ENCODE assay signal across 29 mouse cellular contexts in the genomic region with DNA sequence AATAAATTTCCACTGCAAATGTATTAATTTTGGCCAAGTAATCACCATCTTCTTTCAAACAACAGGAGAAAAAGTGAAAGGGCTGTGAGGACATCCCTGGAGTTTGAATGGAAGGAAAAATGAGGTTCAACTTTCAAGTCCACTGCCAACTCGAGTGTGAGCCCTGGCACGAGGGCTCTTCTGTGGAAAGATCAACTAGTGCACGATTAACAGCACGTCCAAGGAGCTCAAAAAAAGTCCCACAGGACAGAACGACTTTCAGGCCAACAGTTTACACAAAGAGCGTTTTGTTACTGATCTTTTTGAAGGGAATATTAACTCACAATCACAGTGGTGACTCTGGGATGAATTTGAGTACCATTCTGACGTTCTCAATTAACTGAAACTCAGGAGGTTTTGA.
DNase-seq lines count a peak whose midpoint lies in the region; ATAC-seq and TF ChIP-seq lines count a peak whose summit lies in the region.
"Had no signal": no experiment of that assay in that cellular context is flagged by ENCODE, and none has a peak within 500 bp of the region (broad histone marks: within the 10 kb centered on the region; RNA-seq: fewer than 3 reads in every experiment).

No protein-coding gene starts in this region.

- no peak overlapping the region for H3K27ac ChIP-seq in lung, embryonic 14.5 days (ENCODE audit: low read depth)
- H3K27ac ChIP-seq: embryonic facial prominence, embryonic 12.5 days; forebrain, embryonic 12.5 days; heart, embryonic 10.5 days; hindbrain, postnatal 0 days; kidney, embryonic 15.5 days; left cerebral cortex, adult 2 months; liver, embryonic 12.5 days had no signal

- H3K36me3 ChIP-seq in lung, embryonic 14.5 days (ENCODE audit: insufficient read depth): no peaks in the 10 kb centered on the region
- H3K36me3 ChIP-seq: embryonic facial prominence, embryonic 12.5 days; forebrain, embryonic 12.5 days; G1E; heart, embryonic 10.5 days; kidney, embryonic 15.5 days; liver, embryonic 12.5 days had no signal

- no peak for TF ChIP-seq CTCF in lung, embryonic 14.5 days (IDR thresholded peaks at IDR 0.05; ENCODE audit: low read depth)
- no peak for TF ChIP-seq CTCF in lung, adult 2 months (IDR thresholded peaks at IDR 0.05; ENCODE audit: insufficient read depth, low read length)

- no peak overlapping the region for H3K4me2 ChIP-seq in lung, embryonic 14.5 days
- H3K4me2 ChIP-seq: embryonic facial prominence, embryonic 12.5 days; forebrain, embryonic 12.5 days; kidney, embryonic 15.5 days; liver, embryonic 12.5 days had no signal

- no peaks in the 10 kb centered on the region for H3K9me3 ChIP-seq in lung, embryonic 14.5 days (ENCODE audit: low read depth, low read length)
- H3K9me3 ChIP-seq: embryonic facial prominence, embryonic 12.5 days; forebrain, embryonic 12.5 days; G1E; heart, embryonic 10.5 days; kidney, embryonic 15.5 days; liver, embryonic 12.5 days had no signal

- no peaks in the 10 kb centered on the region for H3K4me1 ChIP-seq in lung, embryonic 14.5 days (ENCODE audit: insufficient read depth)
- no peaks in the 10 kb centered on the region; the same call in 1 of the 2 replicates for H3K4me1 ChIP-seq in lung, adult 2 months (ENCODE audit: control insufficient read depth, insufficient read depth, low read length)
- H3K4me1 ChIP-seq: forebrain, embryonic 12.5 days; heart, embryonic 10.5 days; kidney, embryonic 15.5 days; liver, embryonic 12.5 days had no signal

- no peak for ATAC-seq in lung, embryonic 14.5 days (ENCODE audit: insufficient read depth)
- ATAC-seq: hindbrain, postnatal 0 days; intestine, postnatal 0 days; liver, embryonic 12.5 days; Patski had no signal

- intact Hi-C loops in gastrocnemius, postnatal 14 days (cut with DNase I; ENCODE audit: low total_unique reads): no loop called here
- intact Hi-C loops in gastrocnemius, postnatal 36 days (cut with DNase I): no loop called here

- TF ChIP-seq POLR2A in lung, adult 2 months (IDR thresholded peaks at IDR 0.05; ENCODE audit: borderline replicate concordance, extremely low read depth, low read depth, low read length): no peak

- DNase-seq in gastrocnemius, postnatal 14 days: peak; percentile 19
- DNase-seq in gastrocnemius, postnatal 36 days: no peak
- peak; percentile 86 for DNase-seq in lung, embryonic 14.5 days
- no peak for DNase-seq in lung, adult 2 months
- peak; percentile 51 for DNase-seq in lung, postnatal 14 days
- DNase-seq in thymus, postnatal 0 days (ENCODE audit: low spot score): no peak
- DNase-seq in layer of hippocampus, postnatal 36 days: no peak
- DNase-seq: adrenal gland, adult 8-10 months; B cell, adult 2 months; cerebellum, adult 18-20 months; cerebellum, postnatal 14 days; kidney, postnatal 4 days; left cerebral cortex, postnatal 4 days; midbrain, embryonic 14.5 days; right cerebral cortex, postnatal 14 days; spleen, adult 18-20 months; thymus, postnatal 25 days had no signal

- WGBS in lung, embryonic 14.5 days: 26% methylated on average over 7 of the region's 7 CpGs
- 44% methylated on average over 7 of the region's 7 CpGs for WGBS in lung, adult 2 months

- no peak overlapping the region for H3K9ac ChIP-seq in lung, embryonic 14.5 days
- H3K9ac ChIP-seq: embryonic facial prominence, embryonic 12.5 days; forebrain, embryonic 12.5 days; kidney, embryonic 15.5 days; liver, embryonic 12.5 days had no signal

- no peak overlapping the region for H3K4me3 ChIP-seq in lung, embryonic 14.5 days (ENCODE audit: low read depth, low read length)
- H3K4me3 ChIP-seq in lung, adult 2 months (replicated peaks; ENCODE audit: extremely low read depth, low read depth, low read length): no peak overlapping the region
- H3K4me3 ChIP-seq: embryonic facial prominence, embryonic 12.5 days; erythroblast, embryonic 14.5 days; forebrain, embryonic 12.5 days; heart, embryonic 10.5 days; kidney, embryonic 15.5 days; left cerebral cortex, adult 2 months; liver, embryonic 12.5 days had no signal

- no peaks in the 10 kb centered on the region for H3K27me3 ChIP-seq in lung, embryonic 14.5 days (ENCODE audit: insufficient read depth, low read length)
- H3K27me3 ChIP-seq: CH12.LX; embryonic facial prominence, embryonic 12.5 days; forebrain, embryonic 12.5 days; kidney, embryonic 15.5 days; liver, embryonic 12.5 days had no signal

Comparison
In these comparisons a context has a peak if more than half of its experiments do, and no peak if none do; other contexts are left out.
1. DNase-seq: peak in gastrocnemius, postnatal 14 days (single experiment), lung, embryonic 14.5 days (single experiment) and lung, postnatal 14 days (single experiment); none in gastrocnemius, postnatal 36 days (0 of 2), lung, adult 2 months (single experiment), thymus, postnatal 0 days (single experiment) and layer of hippocampus, postnatal 36 days (0 of 2).